Mouse (Mus musculus): ENCODE measurements around the gene Hectd2.

GRCm38 (mm10) chr19:36602535-36603312 lies 48.3 kb downstream of the Hectd2 start:
- no peak for TF ChIP-seq GATA1 (IDR thresholded peaks at IDR 0.05; ENCODE audit: low read length)
- no peak for TF ChIP-seq TAL1 (IDR thresholded peaks at IDR 0.05; ENCODE audit: low read length)
